ENCODE assay signal across 8 mouse cellular contexts in genomic region chr8:70753151-70753550, GRCm38 (mm10). TPM values are rescaled to one million over a fixed set of nuclear protein-coding genes. Genes with fewer than 3 reads are reported as not detected.
DNase-seq lines count a peak whose midpoint lies in the region; ATAC-seq and TF ChIP-seq lines count a peak whose summit lies in the region.

No protein-coding gene starts in this region.

- no peak for TF ChIP-seq CTCF in embryonic fibroblast, embryonic 13.5 days (IDR thresholded peaks at IDR 0.05; ENCODE audit: borderline replicate concordance, insufficient read depth, low read length)
- no peak for TF ChIP-seq CTCF in lung, embryonic 14.5 days (IDR thresholded peaks at IDR 0.05; ENCODE audit: low read depth)

- H3K27me3 ChIP-seq in heart, embryonic 16.5 days (ENCODE audit: control insufficient read depth, insufficient read depth, low read length): peaks cover 14% of the 10 kb centered on the region
- peaks cover 12% of the 10 kb centered on the region; the same call in 1 of the 2 replicates for H3K27me3 ChIP-seq in lung, embryonic 14.5 days (ENCODE audit: insufficient read depth, low read length)

- H3K4me3 ChIP-seq in embryonic fibroblast, embryonic 13.5 days (ENCODE audit: insufficient read depth, low read length): peak overlapping the region; percentile 2; the same call in 1 of the 2 replicates
- H3K4me3 ChIP-seq in heart, embryonic 16.5 days (ENCODE audit: low read length): peak overlapping the region; percentile 29
- H3K4me3 ChIP-seq in lung, embryonic 14.5 days (ENCODE audit: low read depth, low read length): peak overlapping the region; percentile 1

- H3K36me3 ChIP-seq in heart, embryonic 16.5 days (ENCODE audit: control insufficient read depth, insufficient read depth): peaks cover 12% of the 10 kb centered on the region
- H3K36me3 ChIP-seq in lung, embryonic 14.5 days (ENCODE audit: insufficient read depth): peaks cover 16% of the 10 kb centered on the region; the same call in 1 of the 2 replicates

- H3K4me2 ChIP-seq in heart, embryonic 16.5 days (ENCODE audit: low read depth, low read length): peak overlapping the region; percentile 58
- peak overlapping the region; percentile 52 for H3K4me2 ChIP-seq in lung, embryonic 14.5 days

- 10% methylated on average over 21 of the region's 21 CpGs for WGBS in heart, embryonic 16.5 days
- WGBS in lung, embryonic 14.5 days: 15% methylated on average over 21 of the region's 21 CpGs

- ATAC-seq in heart, embryonic 16.5 days (replicated peaks; ENCODE audit: extremely low read depth, insufficient read depth, low FRiP score): 0 out of 2 replicates have a peak, but pooled peaks have one; percentile 11
- no peak for ATAC-seq in lung, embryonic 14.5 days (ENCODE audit: insufficient read depth)

- DNase-seq in A20 (ENCODE audit: low read depth, low spot score): peak; percentile 82
- DNase-seq in T-cell, adult 2 months (ENCODE audit: low spot score): peak; percentile 51
- peak; percentile 91 to 94 for DNase-seq in kidney, postnatal 4 days
- DNase-seq in lung, embryonic 14.5 days: peak; percentile 86
- peak; percentile 64 for DNase-seq in right cerebral cortex, postnatal 4 days
- DNase-seq in retina, postnatal 1 day: no peak

- H3K4me1 ChIP-seq in embryonic fibroblast, embryonic 13.5 days (ENCODE audit: control insufficient read depth, insufficient read depth, low read length): peaks cover 4% of the 10 kb centered on the region; the same call in 1 of the 2 replicates
- H3K4me1 ChIP-seq in heart, embryonic 16.5 days (ENCODE audit: control insufficient read depth, insufficient read depth, low read length): peaks cover 26% of the 10 kb centered on the region
- peaks cover 22% of the 10 kb centered on the region; the same call in 1 of the 2 replicates for H3K4me1 ChIP-seq in lung, embryonic 14.5 days (ENCODE audit: insufficient read depth)

- no peak; the same call in 1 of the 2 replicates for TF ChIP-seq POLR2A in embryonic fibroblast, embryonic 13.5 days (IDR thresholded peaks at IDR 0.05; ENCODE audit: low read depth, low read length)

- H3K9ac ChIP-seq in heart, embryonic 16.5 days (ENCODE audit: low read length): peak overlapping the region; percentile 55
- H3K9ac ChIP-seq in lung, embryonic 14.5 days: peak overlapping the region; percentile 1; the same call in 1 of the 2 replicates

- H3K27ac ChIP-seq in embryonic fibroblast, embryonic 13.5 days (ENCODE audit: insufficient read depth, low read length): peak overlapping the region; percentile 48
- H3K27ac ChIP-seq in heart, embryonic 16.5 days (ENCODE audit: low read length): peak overlapping the region; percentile 90
- peak overlapping the region; percentile 75 for H3K27ac ChIP-seq in lung, embryonic 14.5 days (ENCODE audit: low read depth)

- no peaks in the 10 kb centered on the region for H3K9me3 ChIP-seq in heart, embryonic 16.5 days (replicated peaks; ENCODE audit: control insufficient read depth, low read length)
- H3K9me3 ChIP-seq in lung, embryonic 14.5 days (ENCODE audit: low read depth, low read length): no peaks in the 10 kb centered on the region

RNA-seq across cellular contexts. Expression of gene Rab3a, which starts 1.3 kb away (rescaled TPM):
- 8.6 and 10.2 TPM in 2 replicates for polyA plus RNA-seq in embryonic fibroblast, embryonic 13.5 days (2011; ENCODE audit: insufficient read length, low read depth, missing spikeins)
- 29.1 and 30.0 TPM in 2 replicates for polyA plus RNA-seq in heart, embryonic 16.5 days (2015; fragmentation: Nextera tagmentation; extraction: Ambion mirVana)
- 10.5 and 12.0 TPM in 2 replicates for polyA plus RNA-seq in lung, embryonic 14.5 days (2014; fragmentation: Nextera tagmentation; extraction: Ambion mirVana)

RNA-seq across cellular contexts. Expression of gene Mpv17l2, which starts 7.6 kb away (rescaled TPM):
- polyA plus RNA-seq in embryonic fibroblast, embryonic 13.5 days (2011; ENCODE audit: insufficient read length, low read depth, missing spikeins): 29.1 and 32.6 TPM in 2 replicates
- polyA plus RNA-seq in heart, embryonic 16.5 days (2015; fragmentation: Nextera tagmentation; extraction: Ambion mirVana): 44.0 and 50.5 TPM in 2 replicates
- polyA plus RNA-seq in lung, embryonic 14.5 days (2014; fragmentation: Nextera tagmentation; extraction: Ambion mirVana): 27.9 and 29.4 TPM in 2 replicates

RNA-seq across cellular contexts. Expression of gene Pik3r2, which starts 23.4 kb away (rescaled TPM):
- 42.8 and 43.5 TPM in 2 replicates for polyA plus RNA-seq in embryonic fibroblast, embryonic 13.5 days (2011; ENCODE audit: insufficient read length, low read depth, missing spikeins)
- polyA plus RNA-seq in heart, embryonic 16.5 days (2015; fragmentation: Nextera tagmentation; extraction: Ambion mirVana): 42.1 and 43.3 TPM in 2 replicates
- 46.5 and 52.4 TPM in 2 replicates for polyA plus RNA-seq in lung, embryonic 14.5 days (2014; fragmentation: Nextera tagmentation; extraction: Ambion mirVana)

RNA-seq across cellular contexts. Expression of gene Pde4c, which starts 29.6 kb away (rescaled TPM):
- polyA plus RNA-seq in embryonic fibroblast, embryonic 13.5 days (2011; ENCODE audit: insufficient read length, low read depth, missing spikeins): not detected in 2 replicates
- polyA plus RNA-seq in heart, embryonic 16.5 days (2015; fragmentation: Nextera tagmentation; extraction: Ambion mirVana): 0.38 and 0.55 TPM in 2 replicates
- 0.17 and 0.23 TPM in 2 replicates for polyA plus RNA-seq in lung, embryonic 14.5 days (2014; fragmentation: Nextera tagmentation; extraction: Ambion mirVana)

RNA-seq across cellular contexts. Expression of gene Gm3336, which starts 34.8 kb away (rescaled TPM):
- not detected in 2 replicates for polyA plus RNA-seq in embryonic fibroblast, embryonic 13.5 days (2011; ENCODE audit: insufficient read length, low read depth, missing spikeins)
- not detected in 2 replicates for polyA plus RNA-seq in heart, embryonic 16.5 days (2015; fragmentation: Nextera tagmentation; extraction: Ambion mirVana)
- not detected in 2 replicates for polyA plus RNA-seq in lung, embryonic 14.5 days (2014; fragmentation: Nextera tagmentation; extraction: Ambion mirVana)
